Mouse (Mus musculus) midbrain, embryonic 11.5 days (tissue): ENCODE measurements around the gene Stk25. TPM values are rescaled to one million over a fixed set of nuclear protein-coding genes. Genes with fewer than 3 reads are reported as not detected.

Experiments
- polyA plus RNA-seq: library from polyadenylated mRNA; unstranded; fragments of >200 nt; fragmentation: Nextera tagmentation; extraction: Ambion mirVana; gene quantifications from 2 replicates; pipeline ENCODE4 v1.2.1, GENCODE M21; 2014

Stk25 gene
- polyA plus RNA-seq, 1 experiment from 2014 or later, result 187 TPM

Other genes starting within 250 kb of the Stk25 start
- 84.4 and 88.2 TPM in 2 replicates for gene Hdlbp, start 179.8 kb downstream of the Stk25 start, polyA plus RNA-seq
- gene Farp2, start 146.6 kb downstream of the Stk25 start, polyA plus RNA-seq, result 3.2 and 3.3 TPM in 2 replicates
- gene Bok, start 27.0 kb upstream of the Stk25 start, polyA plus RNA-seq, result 26.6 and 31.3 TPM in 2 replicates
- gene Atg4b, start 92.8 kb upstream of the Stk25 start, polyA plus RNA-seq, result 94.2 and 103 TPM in 2 replicates
- 37.5 and 39.8 TPM in 2 replicates for gene Thap4, start 96.2 kb upstream of the Stk25 start, polyA plus RNA-seq
- gene Dtymk, start 143.3 kb upstream of the Stk25 start, polyA plus RNA-seq, result 229 and 230 TPM in 2 replicates
- gene Ing5, start 145.3 kb upstream of the Stk25 start, polyA plus RNA-seq, result 16.4 and 17.8 TPM in 2 replicates
- 10.2 and 12.1 TPM in 2 replicates for gene D2hgdh, start 166.2 kb upstream of the Stk25 start, polyA plus RNA-seq
- not detected in 2 replicates for gene Gal3st2, start 202.6 kb upstream of the Stk25 start, polyA plus RNA-seq